Comparison of ENCODE assay signal across 21 mouse cellular contexts in the genomic region with DNA sequence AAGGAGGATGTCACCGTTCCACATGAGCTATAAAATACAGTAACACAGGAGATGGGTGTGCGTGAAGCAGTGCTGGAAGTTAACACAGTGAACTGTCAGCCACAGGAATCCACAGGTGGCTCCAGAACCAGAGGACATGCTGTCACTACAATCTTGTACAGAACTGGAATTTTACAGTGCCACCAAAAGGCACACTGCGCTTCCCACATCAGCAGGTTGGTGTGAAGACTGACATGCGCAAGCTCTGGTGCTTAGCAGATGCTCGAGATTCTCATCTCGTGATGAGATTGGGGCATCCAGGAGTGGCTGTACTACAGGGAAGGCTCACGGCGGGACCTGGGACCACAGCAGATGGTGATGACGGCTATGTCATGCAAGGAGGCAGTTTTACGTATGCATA.
DNase-seq lines count a peak whose midpoint lies in the region; ATAC-seq lines count a peak whose summit lies in the region.
"Had no signal": no experiment of that assay in that cellular context is flagged by ENCODE, and none has a peak within 500 bp of the region (broad histone marks: within the 10 kb centered on the region; RNA-seq: fewer than 3 reads in every experiment).

No protein-coding gene starts in this region.

- H3K27ac ChIP-seq in forebrain, embryonic 11.5 days (ENCODE audit: low read depth, low read length) = no peak overlapping the region
- H3K27ac ChIP-seq: embryonic facial prominence, embryonic 15.5 days; forebrain, embryonic 10.5 days; gastrocnemius, adult 2 months; hindbrain, embryonic 15.5 days had no signal

- ATAC-seq in forebrain, embryonic 11.5 days (replicated peaks; ENCODE audit: low FRiP score) = no peak
- ATAC-seq: forebrain, embryonic 16.5 days had no signal

- no peak overlapping the region for H3K4me2 ChIP-seq in forebrain, embryonic 11.5 days (ENCODE audit: low read depth, low read length, severe bottlenecking)
- H3K4me2 ChIP-seq: embryonic facial prominence, embryonic 15.5 days; heart, embryonic 12.5 days; hindbrain, embryonic 15.5 days had no signal

- 94% methylated on average over 10 of the region's 10 CpGs for WGBS in forebrain, embryonic 11.5 days

- H3K9ac ChIP-seq in forebrain, embryonic 11.5 days (ENCODE audit: low read length) = no peak overlapping the region
- H3K9ac ChIP-seq: embryonic facial prominence, embryonic 15.5 days; heart, embryonic 12.5 days; hindbrain, embryonic 15.5 days had no signal

- no peak overlapping the region for H3K4me3 ChIP-seq in forebrain, embryonic 11.5 days (ENCODE audit: low read depth, low read length)
- H3K4me3 ChIP-seq: embryonic facial prominence, embryonic 15.5 days; erythroblast, embryonic 14.5 days; forebrain, embryonic 10.5 days; gastrocnemius, adult 2 months; heart, embryonic 12.5 days; hindbrain, embryonic 15.5 days had no signal

- intact Hi-C loops in left cerebral cortex, postnatal 14 days (cut with DNase I) = no loop called here
- intact Hi-C loops in left cerebral cortex, postnatal 36 days (cut with DNase I) = no loop called here

- H3K4me1 ChIP-seq in forebrain, embryonic 11.5 days (replicated peaks; ENCODE audit: control insufficient read depth, insufficient read depth, low read length) = no peaks in the 10 kb centered on the region
- H3K4me1 ChIP-seq: embryonic facial prominence, embryonic 15.5 days; forebrain, embryonic 10.5 days; hindbrain, embryonic 15.5 days had no signal

- H3K36me3 ChIP-seq in forebrain, embryonic 11.5 days (ENCODE audit: control insufficient read depth, insufficient read depth, low read length) = no peaks in the 10 kb centered on the region; the same call in 1 of the 2 replicates

- DNase-seq in layer of hippocampus, adult 11-12 months (ENCODE audit: low spot score) = peak; percentile 29
- DNase-seq in layer of hippocampus, postnatal 14 days (ENCODE audit: low spot score in 2 of 2) = no peak
- DNase-seq in left cerebral cortex, postnatal 14 days (ENCODE audit: low spot score in 2 of 2) = peak; percentile 27 to 48
- DNase-seq in left cerebral cortex, postnatal 36 days (ENCODE audit: low spot score in 2 of 2) = no peak
- DNase-seq in ZHBTc4 (ENCODE audit: low read depth, low spot score) = peak; percentile 39
- DNase-seq in brain, adult 2 months (ENCODE audit: low read depth, low spot score) = peak; percentile 64
- no peak for DNase-seq in forebrain, embryonic 11.5 days (ENCODE audit: low spot score)
- DNase-seq: adrenal gland, adult 8-10 months; adrenal gland, postnatal 36 days; cerebellum, adult 11 months; cerebellum, adult 8-10 months; cerebellum, postnatal 14 days; embryo, embryonic 11 days; gastrocnemius, adult 2 months; gastrocnemius, postnatal 25 days had no signal

- H3K9me3 ChIP-seq in forebrain, embryonic 11.5 days (ENCODE audit: control insufficient read depth, low read length) = no peaks in the 10 kb centered on the region
- H3K9me3 ChIP-seq: embryonic facial prominence, embryonic 15.5 days; forebrain, embryonic 10.5 days; heart, embryonic 12.5 days; hindbrain, embryonic 15.5 days had no signal

- no peaks in the 10 kb centered on the region for H3K27me3 ChIP-seq in forebrain, embryonic 11.5 days (ENCODE audit: control insufficient read depth, insufficient read depth, low read length)
- H3K27me3 ChIP-seq: embryonic facial prominence, embryonic 15.5 days; heart, embryonic 12.5 days; hindbrain, embryonic 15.5 days had no signal

Comparison
In these comparisons a context has a peak if more than half of its experiments do, and no peak if none do; other contexts are left out.
1. DNase-seq: peak in layer of hippocampus, adult 11-12 months (single experiment), left cerebral cortex, postnatal 14 days (2 of 2), ZHBTc4 (single experiment) and brain, adult 2 months (single experiment); none in layer of hippocampus, postnatal 14 days (0 of 2), left cerebral cortex, postnatal 36 days (0 of 2) and forebrain, embryonic 11.5 days (single experiment).